In the genomic region with DNA sequence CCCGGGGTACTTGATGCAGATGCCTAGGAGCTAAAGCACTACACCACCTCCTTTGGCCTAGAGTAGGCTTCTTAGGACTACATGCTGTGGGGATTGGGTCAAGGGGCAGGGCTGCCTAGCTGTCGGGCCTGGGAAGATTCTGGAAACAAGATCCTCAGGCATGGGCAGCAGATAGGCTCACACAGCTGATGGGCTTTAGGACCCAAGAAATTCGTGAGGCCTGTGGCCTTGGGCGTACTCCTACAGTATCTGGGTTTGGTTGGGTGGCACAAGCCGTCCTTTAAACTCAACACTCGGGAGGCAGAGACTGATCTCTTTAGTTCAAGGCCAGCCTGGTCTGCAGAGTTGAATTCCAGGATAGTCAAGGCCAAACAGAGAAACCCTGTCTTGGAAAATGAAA, we compare ENCODE assay signal across 22 mouse cellular contexts. TPM values are rescaled to one million over a fixed set of nuclear protein-coding genes. Genes with fewer than 3 reads are reported as not detected.
DNase-seq lines count a peak whose midpoint lies in the region; ATAC-seq lines count a peak whose summit lies in the region.
"Had no signal": no experiment of that assay in that cellular context is flagged by ENCODE, and none has a peak within 500 bp of the region (broad histone marks: within the 10 kb centered on the region; RNA-seq: fewer than 3 reads in every experiment).

No protein-coding gene starts in this region.

- H3K27me3 ChIP-seq in liver, embryonic 12.5 days (replicated peaks), result no peaks in the 10 kb centered on the region
- no peaks in the 10 kb centered on the region for H3K27me3 ChIP-seq in liver, embryonic 11.5 days (replicated peaks; ENCODE audit: control insufficient read depth, insufficient read depth, low read length)
- H3K27me3 ChIP-seq: embryonic facial prominence, embryonic 12.5 days; intestine, embryonic 15.5 days; Patski had no signal

- DNase-seq in adrenal gland, adult 8-10 months, result peak; percentile 56
- no peak for DNase-seq in adrenal gland, postnatal 25 days
- no peak for DNase-seq in liver, embryonic 11.5 days (ENCODE audit: low spot score)
- DNase-seq in ovary, postnatal 36 days (ENCODE audit: low spot score), result peak; percentile 44
- DNase-seq in ovary, postnatal 10 days (ENCODE audit: low spot score), result no peak
- no peak for DNase-seq in urinary bladder, adult 2 months (ENCODE audit: low spot score)
- DNase-seq: cerebellum, adult 8-10 months; cerebellum, postnatal 14 days; gastrocnemius, postnatal 10 days; heart, adult 18-20 months; heart, postnatal 10 days; heart, postnatal 4 days had no signal

- peaks cover 73% of the 10 kb centered on the region for H3K4me1 ChIP-seq in liver, embryonic 12.5 days
- H3K4me1 ChIP-seq in liver, embryonic 11.5 days (replicated peaks; ENCODE audit: control insufficient read depth, insufficient read depth, low read length), result peaks cover 44% of the 10 kb centered on the region

- H3K27ac ChIP-seq in liver, embryonic 12.5 days, result 0 out of 2 replicates have a peak overlapping the region, but pooled peaks have one; percentile 7
- H3K27ac ChIP-seq in liver, embryonic 11.5 days (ENCODE audit: low read depth, low read length), result no peak overlapping the region
- H3K27ac ChIP-seq: embryonic facial prominence, embryonic 12.5 days; forebrain, embryonic 12.5 days; heart, embryonic 10.5 days; hindbrain, embryonic 12.5 days; intestine, embryonic 15.5 days had no signal

- H3K4me3 ChIP-seq in liver, embryonic 12.5 days, result no peak overlapping the region
- no peak overlapping the region for H3K4me3 ChIP-seq in liver, embryonic 11.5 days (ENCODE audit: low read depth, low read length)
- H3K4me3 ChIP-seq: embryonic facial prominence, embryonic 12.5 days; forebrain, embryonic 12.5 days; heart, embryonic 10.5 days; hindbrain, embryonic 12.5 days; intestine, embryonic 15.5 days had no signal

- 72% methylated on average over 6 of the region's 6 CpGs for WGBS in liver, embryonic 12.5 days (ENCODE audit: insufficient replicate concordance)
- WGBS in liver, embryonic 11.5 days, result 73% methylated on average over 6 of the region's 6 CpGs

- peaks cover 38% of the 10 kb centered on the region for H3K36me3 ChIP-seq in liver, embryonic 12.5 days
- H3K36me3 ChIP-seq in liver, embryonic 11.5 days (ENCODE audit: control insufficient read depth, insufficient read depth, low read length), result peaks cover 23% of the 10 kb centered on the region

- no peak overlapping the region for H3K9ac ChIP-seq in liver, embryonic 12.5 days
- H3K9ac ChIP-seq in liver, embryonic 11.5 days (ENCODE audit: low read depth, low read length), result no peak overlapping the region
- H3K9ac ChIP-seq: embryonic facial prominence, embryonic 12.5 days; forebrain, embryonic 12.5 days; hindbrain, embryonic 12.5 days; intestine, embryonic 15.5 days had no signal

- no peak for ATAC-seq in liver, embryonic 12.5 days
- no peak for ATAC-seq in liver, embryonic 11.5 days (replicated peaks; ENCODE audit: low FRiP score)
- ATAC-seq: activated CD4-positive, CD25-positive, alpha-beta regulatory T cell, adult 4 months; forebrain, embryonic 16.5 days; intestine, embryonic 15.5 days; Patski had no signal

- H3K4me2 ChIP-seq in liver, embryonic 12.5 days, result no peak overlapping the region
- no peak overlapping the region for H3K4me2 ChIP-seq in liver, embryonic 11.5 days
- H3K4me2 ChIP-seq: embryonic facial prominence, embryonic 12.5 days; forebrain, embryonic 12.5 days; hindbrain, embryonic 12.5 days; intestine, embryonic 15.5 days had no signal

- H3K9me3 ChIP-seq in liver, embryonic 12.5 days (replicated peaks), result no peaks in the 10 kb centered on the region
- no peaks in the 10 kb centered on the region for H3K9me3 ChIP-seq in liver, embryonic 11.5 days (ENCODE audit: control insufficient read depth, low read length)
- H3K9me3 ChIP-seq: embryonic facial prominence, embryonic 12.5 days; forebrain, embryonic 12.5 days; heart, embryonic 10.5 days; hindbrain, embryonic 12.5 days; intestine, embryonic 15.5 days had no signal

RNA-seq across cellular contexts. Expression of a gene that starts 2.7 kb away (rescaled TPM):
- total RNA-seq in adrenal gland, adult 8-10 months (2022), result 100 to 1,000 TPM in 3 of 4 experiments, 10 to 100 TPM in 1; 99.4 to 147 (median 129) TPM
- 89.5 and 102 TPM in 2 replicates for total RNA-seq in adrenal gland, postnatal 25 days (2021)
- 74.6 and 76.1 TPM in 2 replicates for polyA plus RNA-seq in liver, embryonic 12.5 days (2016; fragmentation: Nextera tagmentation; extraction: Ambion mirVana)
- polyA plus RNA-seq in liver, embryonic 11.5 days (2014; fragmentation: Nextera tagmentation; extraction: Ambion mirVana), result 95.3 and 104 TPM in 2 replicates
- 41.8 and 48.1 TPM in 2 replicates for polyA plus RNA-seq in urinary bladder, adult 2 months (2012; rRNA removed)

RNA-seq across cellular contexts. Expression of a gene that starts 2.8 kb away (rescaled TPM):
- 100 to 1,000 TPM in 2 of 4 experiments, 10 to 100 TPM in 2; 89.1 to 191 (median 124) TPM for total RNA-seq in adrenal gland, adult 8-10 months (2022)
- 70.9 and 99.3 TPM in 2 replicates for total RNA-seq in adrenal gland, postnatal 25 days (2021)
- 56.1 and 60.9 TPM in 2 replicates for polyA plus RNA-seq in liver, embryonic 12.5 days (2016; fragmentation: Nextera tagmentation; extraction: Ambion mirVana)
- 77.9 and 78.2 TPM in 2 replicates for polyA plus RNA-seq in liver, embryonic 11.5 days (2014; fragmentation: Nextera tagmentation; extraction: Ambion mirVana)
- polyA plus RNA-seq in urinary bladder, adult 2 months (2012; rRNA removed), result 161 and 196 TPM in 2 replicates

RNA-seq across cellular contexts. Expression of a gene that starts 5.0 kb away (rescaled TPM):
- 100 to 1,000 TPM; 323 to 455 (median 409) TPM for total RNA-seq in adrenal gland, adult 8-10 months (2022)
- 287 and 310 TPM in 2 replicates for total RNA-seq in adrenal gland, postnatal 25 days (2021)
- 5.7 and 6.2 TPM in 2 replicates for polyA plus RNA-seq in liver, embryonic 12.5 days (2016; fragmentation: Nextera tagmentation; extraction: Ambion mirVana)
- polyA plus RNA-seq in liver, embryonic 11.5 days (2014; fragmentation: Nextera tagmentation; extraction: Ambion mirVana), result 20.6 and 22.3 TPM in 2 replicates
- polyA plus RNA-seq in urinary bladder, adult 2 months (2012; rRNA removed), result 280 and 288 TPM in 2 replicates

RNA-seq across cellular contexts. Expression of a gene that starts 11.3 kb away (rescaled TPM):
- 10 to 100 TPM; 11.7 to 21.1 (median 18.7) TPM for total RNA-seq in adrenal gland, adult 8-10 months (2022)
- total RNA-seq in adrenal gland, postnatal 25 days (2021), result 9.9 and 13.5 TPM in 2 replicates
- polyA plus RNA-seq in liver, embryonic 12.5 days (2016; fragmentation: Nextera tagmentation; extraction: Ambion mirVana), result 3.7 and 5.8 TPM in 2 replicates
- polyA plus RNA-seq in liver, embryonic 11.5 days (2014; fragmentation: Nextera tagmentation; extraction: Ambion mirVana), result 4.3 and 7.2 TPM in 2 replicates
- polyA plus RNA-seq in urinary bladder, adult 2 months (2012; rRNA removed), result 24.0 and 25.8 TPM in 2 replicates
- total RNA-seq: CH12.LX had no signal
- polyA plus RNA-seq: activated CD4-positive, CD25-positive, alpha-beta regulatory T cell, adult 4 months had no signal

RNA-seq across cellular contexts. Expression of a gene that starts 17.2 kb away (rescaled TPM):
- total RNA-seq in adrenal gland, adult 8-10 months (2022), result 100 to 1,000 TPM; 256 to 532 (median 452) TPM
- total RNA-seq in adrenal gland, postnatal 25 days (2021), result 538 and 617 TPM in 2 replicates
- 16.6 and 17.8 TPM in 2 replicates for polyA plus RNA-seq in liver, embryonic 12.5 days (2016; fragmentation: Nextera tagmentation; extraction: Ambion mirVana)
- polyA plus RNA-seq in liver, embryonic 11.5 days (2014; fragmentation: Nextera tagmentation; extraction: Ambion mirVana), result 23.4 and 23.7 TPM in 2 replicates
- polyA plus RNA-seq in urinary bladder, adult 2 months (2012; rRNA removed), result 108 and 133 TPM in 2 replicates

Comparison
In these comparisons a context has a peak if more than half of its experiments do, and no peak if none do; other contexts are left out.
1. DNase-seq: peak in adrenal gland, adult 8-10 months (single experiment) and ovary, postnatal 36 days (single experiment); none in adrenal gland, postnatal 25 days (single experiment), liver, embryonic 11.5 days (single experiment), ovary, postnatal 10 days (single experiment) and urinary bladder, adult 2 months (single experiment).
2. RNA of a gene that starts 5.0 kb away (polyA plus RNA-seq): 280 to 288 TPM in urinary bladder, adult 2 months; 20.6 to 22.3 TPM in liver, embryonic 11.5 days and 5.7 to 6.2 TPM in liver, embryonic 12.5 days; every median in the first group is over 10 times any median in the second.